Mouse (Mus musculus): ENCODE results near the gene Stx8.

Stx8 gene

GRCm38 (mm10) chr11:68037093-68037492, 71.1 kb downstream of the Stx8 start:
- no peak for DNase-seq

GRCm38 (mm10) chr11:68038101-68038500, 72.1 kb downstream of the Stx8 start:
- DNase-seq: no peak

DNA sequence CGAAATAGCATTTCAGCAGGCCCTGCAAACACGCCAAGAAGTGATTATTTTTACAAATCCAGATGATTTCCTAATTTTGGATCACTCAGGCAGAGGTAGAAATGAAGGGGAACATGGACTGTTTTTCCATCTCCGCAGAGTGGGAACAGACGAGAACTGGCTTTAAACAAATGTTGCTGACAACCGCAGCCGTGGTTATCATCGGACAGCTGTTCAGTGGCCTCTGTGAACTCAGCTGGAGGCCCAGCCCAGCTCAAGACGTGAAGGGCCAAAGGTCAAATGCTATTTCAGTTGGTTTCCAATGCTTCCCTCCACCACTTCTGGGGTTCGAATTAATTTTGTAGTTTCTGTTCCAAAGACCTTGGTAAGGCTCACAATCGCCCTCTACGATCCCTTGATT, 78.2 kb downstream of the Stx8 start:
- DNase-seq: no peak

GRCm38 (mm10) chr11:68046916-68047315, 80.9 kb downstream of the Stx8 start:
- DNase-seq: no peak

DNA sequence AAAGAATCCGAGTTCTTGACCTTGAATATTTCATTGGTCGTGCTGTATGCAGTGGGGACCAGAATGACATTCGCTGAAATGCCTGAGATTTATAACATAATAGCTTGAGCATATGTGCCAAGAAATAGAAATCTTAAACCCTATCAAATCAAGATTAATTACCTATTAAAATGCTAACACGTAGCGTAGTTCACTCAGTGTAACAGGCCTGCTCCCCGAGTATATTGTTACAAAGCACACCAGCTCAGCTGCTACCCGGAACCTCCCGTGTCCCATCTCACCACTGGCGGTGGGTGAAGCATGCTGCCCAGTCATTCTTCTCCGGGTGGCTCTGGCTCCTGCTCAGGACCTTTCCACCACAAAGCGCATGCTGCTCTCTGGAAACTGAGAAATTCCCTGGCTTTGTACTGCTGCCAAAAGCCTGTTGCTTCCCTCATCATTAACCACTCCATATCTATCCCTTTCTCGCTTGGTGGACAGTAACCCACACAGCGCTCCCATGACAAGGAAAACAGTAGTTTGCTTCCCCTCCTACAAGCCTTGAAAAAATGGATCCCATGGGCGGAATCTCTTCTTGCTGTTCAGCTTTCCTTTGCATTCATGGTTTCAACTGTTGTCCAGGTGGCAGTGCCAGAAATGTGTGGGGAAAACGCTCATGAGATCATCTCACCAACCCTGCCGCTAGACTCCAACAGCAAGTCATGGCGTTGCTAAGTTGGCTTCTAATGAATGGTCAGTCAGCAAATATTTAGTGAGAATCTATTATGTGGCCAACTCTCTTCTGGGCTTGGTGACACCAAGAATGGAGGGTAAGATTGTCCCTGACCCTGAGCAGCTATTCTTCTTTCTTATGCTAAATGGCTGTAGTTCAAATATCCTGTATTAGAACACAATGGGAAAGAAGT, 83.5 kb downstream of the Stx8 start:
- DNase-seq: no peak

- no peak for DNase-seq
Measured at GRCm38 (mm10) chr11:68050725-68051124, 84.7 kb downstream of the Stx8 start.

DNA sequence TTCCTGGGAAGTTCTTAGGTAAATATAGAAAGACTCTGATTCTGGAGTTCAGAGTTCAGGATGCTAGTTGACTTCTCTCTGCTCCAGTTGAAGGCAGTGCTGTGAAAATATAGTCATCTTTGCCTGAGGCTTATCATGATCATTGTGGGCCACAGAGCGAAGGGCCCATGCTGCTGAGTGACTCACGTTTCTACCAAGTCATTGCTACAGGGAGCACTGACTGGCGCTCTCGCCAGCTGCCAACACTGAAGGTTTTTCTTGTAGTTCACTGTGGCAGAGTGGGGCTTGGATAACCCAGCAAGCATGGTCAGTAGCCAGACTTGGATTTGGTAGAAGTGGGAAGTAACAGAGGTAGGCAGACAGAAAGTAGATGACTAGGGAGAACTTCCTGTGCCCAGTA, 85.3 kb downstream of the Stx8 start:
- DNase-seq: no peak

- DNase-seq: no peak
Measured at GRCm38 (mm10) chr11:68058466-68059201, 92.6 kb downstream of the Stx8 start.

GRCm38 (mm10) chr11:68060651-68061050, 94.7 kb downstream of the Stx8 start:
- DNase-seq: no peak

- no peak for DNase-seq
Measured at GRCm38 (mm10) chr11:68062116-68062515, 96.1 kb downstream of the Stx8 start.

DNA sequence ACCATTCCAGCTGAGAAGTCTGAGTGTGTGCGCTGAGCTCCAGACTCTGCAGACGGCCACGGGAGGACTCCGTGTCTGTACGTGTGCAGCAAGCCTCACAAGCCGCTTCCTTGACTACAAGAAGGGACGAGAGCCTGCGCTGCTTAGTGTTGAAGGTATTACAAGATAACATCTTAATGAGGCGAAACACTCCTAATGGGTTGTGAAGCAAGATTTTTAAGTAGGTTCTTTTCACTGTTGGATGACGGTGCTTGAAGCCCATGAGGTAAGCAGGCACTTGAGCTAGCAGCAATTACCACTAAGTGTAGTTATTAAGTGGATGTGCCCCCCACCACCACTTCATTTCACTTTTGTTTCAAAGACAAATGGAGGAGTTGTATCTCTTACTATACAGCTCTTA, 101.8 kb downstream of the Stx8 start:
- DNase-seq: no peak

DNA sequence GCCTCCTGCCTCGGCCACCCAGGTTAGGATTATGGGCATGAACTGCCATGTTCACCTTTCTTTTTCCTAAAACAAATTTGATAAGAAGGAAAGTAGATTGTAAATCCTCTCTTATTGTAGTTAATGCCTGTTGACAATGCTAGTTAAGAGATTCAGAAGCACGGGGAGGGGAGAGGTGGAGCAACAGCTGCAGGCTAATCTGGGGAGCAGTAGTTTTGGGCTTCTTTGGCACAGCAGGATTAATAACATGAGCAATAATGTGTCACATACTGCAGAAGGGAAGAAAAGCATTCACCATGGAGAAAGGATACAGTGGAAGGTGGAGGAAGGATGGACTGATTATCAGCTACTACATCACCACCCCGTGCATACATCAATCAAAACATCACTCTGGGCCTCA, 104.1 kb downstream of the Stx8 start:
- DNase-seq: no peak

GRCm38 (mm10) chr11:68071836-68072235, 105.8 kb downstream of the Stx8 start:
- no peak for DNase-seq

- no peak for DNase-seq
Measured at GRCm38 (mm10) chr11:68072597-68073210, 106.7 kb downstream of the Stx8 start.

DNA sequence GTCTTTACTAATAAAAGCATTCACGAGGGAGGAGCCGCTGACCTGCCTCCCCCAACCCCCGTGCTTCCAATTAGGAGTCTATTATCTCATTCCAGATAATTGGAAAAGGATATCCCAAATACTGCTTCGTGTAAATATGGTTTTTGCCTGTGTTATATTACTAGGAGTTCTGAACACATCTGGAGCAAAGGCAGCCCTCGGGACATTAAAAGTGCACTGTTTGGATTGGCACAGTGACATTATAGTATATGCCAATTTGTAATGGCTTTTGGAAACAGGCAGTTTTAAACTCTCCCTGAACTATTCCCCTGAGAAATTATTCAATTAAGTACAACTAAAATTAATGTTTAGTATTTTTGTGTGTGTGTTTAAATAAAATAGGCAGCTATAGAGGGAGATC, 108.7 kb downstream of the Stx8 start:
- DNase-seq: no peak

DNA sequence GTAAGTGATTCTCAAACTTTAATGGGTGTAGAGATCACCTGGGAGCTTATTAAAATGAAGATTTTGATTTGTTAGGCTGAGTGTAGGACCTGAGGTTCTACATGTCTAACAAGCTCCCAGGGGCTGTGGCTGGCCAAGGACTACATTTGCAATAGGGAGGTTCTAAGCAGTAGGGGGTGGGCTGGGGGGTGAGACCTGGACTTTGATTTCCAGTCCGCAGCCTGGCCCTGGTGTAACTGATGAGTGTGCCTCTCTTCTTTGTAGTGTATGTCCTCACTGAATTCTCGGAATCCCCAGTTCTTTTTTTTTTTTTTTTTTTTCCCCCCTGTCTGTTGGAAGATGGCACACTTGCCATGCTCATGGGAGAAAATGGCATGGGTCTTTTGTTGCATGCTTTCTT, 109.3 kb downstream of the Stx8 start:
- no peak for DNase-seq

DNA sequence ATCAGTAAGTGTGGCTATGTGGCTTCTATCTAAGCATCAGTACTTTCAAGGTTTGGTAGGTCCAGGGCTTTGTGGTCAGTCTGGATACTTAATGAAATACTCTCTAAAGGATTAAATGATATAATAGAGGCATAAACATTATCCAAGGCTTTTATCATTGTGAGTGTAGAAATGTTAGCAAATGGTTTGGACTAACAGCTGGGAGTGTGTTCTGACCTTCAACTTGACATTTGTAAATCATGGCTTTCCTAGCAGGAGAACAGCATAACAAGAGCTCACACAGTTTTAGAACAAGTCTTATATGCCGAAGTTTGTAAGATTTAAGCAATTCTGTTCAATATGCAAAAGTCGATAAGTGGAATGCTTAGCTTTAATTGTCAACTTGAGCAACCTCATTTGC, 113.8 kb downstream of the Stx8 start:
- no peak for DNase-seq

DNA sequence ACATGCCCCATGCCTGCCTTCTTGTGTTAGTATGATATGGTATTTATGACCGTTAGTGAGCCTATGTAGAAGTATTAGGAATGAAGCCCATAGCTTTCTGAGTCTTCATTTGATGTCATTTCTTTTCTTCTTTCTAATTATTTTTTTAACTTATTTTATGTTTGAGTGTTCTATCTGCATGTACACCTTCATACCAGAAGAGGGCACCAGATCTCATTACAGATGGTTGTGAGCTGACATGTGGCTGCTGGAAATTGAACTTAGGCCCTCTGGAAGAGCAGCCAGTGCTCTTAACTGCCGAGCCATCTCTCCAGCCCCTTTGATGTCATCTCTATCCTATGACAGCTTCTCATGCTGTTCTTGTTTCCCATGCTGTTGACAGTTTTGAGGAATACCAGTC, 115.0 kb downstream of the Stx8 start:
- DNase-seq: no peak

- DNase-seq: no peak
Measured at GRCm38 (mm10) chr11:68082756-68083155, 116.8 kb downstream of the Stx8 start.

- no peak for DNase-seq
Measured at GRCm38 (mm10) chr11:68083562-68083961, 117.6 kb downstream of the Stx8 start.

GRCm38 (mm10) chr11:68086221-68086620, 120.2 kb downstream of the Stx8 start:
- no peak for DNase-seq

DNA sequence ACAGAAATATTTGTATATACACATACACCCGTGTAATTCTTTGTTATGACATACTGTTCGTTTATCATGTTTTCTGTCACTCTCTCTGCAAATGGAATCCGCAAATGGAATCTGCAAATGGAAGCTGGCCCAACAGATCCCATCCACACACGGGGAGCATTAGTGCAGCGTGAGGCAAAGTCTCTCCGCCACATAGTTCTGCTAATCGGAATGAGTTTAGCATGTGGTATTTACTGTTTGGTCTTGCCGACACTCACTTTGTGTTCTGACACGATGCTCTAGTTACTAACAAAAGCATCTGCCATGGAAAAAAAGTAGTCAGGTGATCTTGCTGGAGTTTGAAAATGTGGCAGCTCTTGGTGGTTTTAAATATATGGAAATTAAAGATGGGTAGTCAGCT, 123.4 kb downstream of the Stx8 start:
- DNase-seq: no peak

DNA sequence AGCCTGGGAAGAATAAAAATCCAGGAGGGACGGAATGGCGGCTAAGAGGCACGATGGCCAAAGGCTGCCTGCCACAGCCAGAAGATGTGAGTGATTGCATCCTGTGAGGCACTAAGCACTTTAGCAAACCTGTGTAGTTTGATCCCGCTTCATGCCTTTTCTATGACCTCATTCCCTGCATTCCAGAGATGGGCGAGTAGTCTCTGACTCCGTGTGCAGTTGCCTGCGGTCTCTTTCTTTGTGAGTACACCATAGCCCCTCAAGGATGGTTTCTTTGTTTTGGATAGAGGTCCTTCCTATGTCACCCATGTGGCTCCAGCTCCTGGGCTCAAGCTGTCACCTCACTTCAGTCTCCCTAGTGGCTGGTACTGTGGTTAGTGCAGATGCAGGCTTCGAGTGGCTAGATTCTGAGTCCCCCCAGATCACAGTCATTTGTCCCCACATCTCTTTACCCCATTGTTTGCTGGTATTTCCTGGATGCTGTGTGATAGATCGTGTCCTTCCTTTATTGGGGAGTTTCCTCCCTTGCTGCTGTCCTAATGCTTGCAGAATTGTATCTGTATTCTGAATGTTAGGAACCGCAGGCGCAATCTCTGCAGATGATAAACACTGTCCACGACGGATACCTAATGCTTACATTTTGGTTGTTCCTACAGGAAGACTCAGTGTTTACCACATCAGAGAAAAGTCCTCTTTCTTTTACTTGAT, 124.0 kb downstream of the Stx8 start:
- no peak for DNase-seq

Measured in cerebellum, adult 8-10 months (tissue).